Mouse (Mus musculus) cerebellum, adult 2 months (tissue): Measurements from ENCODE around the gene Mstn.

ENCODE experiments used
- CTCF ChIP-seq: fragments of 200-500 bp; IDR thresholded peaks from 2 replicates; pipeline ENCODE4 v1.5.1; 2011; ENCODE audit warnings: low read depth, mild to moderate bottlenecking, control low read depth, low read length, moderate library complexity, borderline replicate concordance; ENCODE audit not compliant: insufficient read depth
- POLR2A ChIP-seq: fragments of 200-500 bp; IDR thresholded peaks from 2 replicates; pipeline ENCODE4 v1.6.1; 2011; ENCODE audit warnings: low read length, control low read depth, borderline replicate concordance; ENCODE audit not compliant: insufficient read depth

DNA sequence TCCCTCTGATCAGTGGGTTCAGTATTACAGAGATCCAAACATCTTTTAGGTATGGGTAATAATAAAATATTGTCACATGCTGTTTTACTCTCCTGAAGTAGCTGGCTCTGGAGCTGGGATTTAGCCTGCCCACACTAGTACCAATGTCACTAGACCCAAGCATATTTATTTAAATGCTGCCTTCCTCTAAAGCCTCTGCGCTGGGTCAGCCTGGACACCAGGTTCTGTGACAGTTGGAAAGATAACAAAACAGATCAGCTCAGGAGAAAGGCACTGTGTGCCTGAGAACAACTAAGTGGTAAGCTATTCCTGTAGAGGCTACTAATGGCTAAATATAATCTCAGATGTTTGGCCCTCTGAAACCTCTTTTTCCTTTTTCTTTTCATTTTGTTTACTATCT, 49.1 kb downstream of the Mstn start:
- no peak for TF ChIP-seq CTCF
- no peak for TF ChIP-seq POLR2A
